Mouse (Mus musculus) small intestine, adult 2 months (tissue): Measurements from ENCODE around the gene Clock.

Source experiments
- CTCF ChIP-seq: fragments of 200-500 bp; IDR thresholded peaks from 2 replicates; pipeline ENCODE4 v1.5.1; 2012; ENCODE audit warnings: low read depth, mild to moderate bottlenecking, control low read depth, inconsistent platforms, low read length, moderate library complexity, mixed read lengths; ENCODE audit not compliant: insufficient replicate concordance, insufficient read length; ENCODE audit errors: extremely low read depth
- POLR2A ChIP-seq: fragments of 200-500 bp; IDR thresholded peaks from 2 replicates; pipeline ENCODE4 v1.6.1; 2012; ENCODE audit warnings: low read depth, mild to moderate bottlenecking, control low read depth, inconsistent platforms, low read length, moderate library complexity

GRCm38 (mm10) chr5:76208066-76208465 is 96.5 kb downstream of the Clock start:
- TF ChIP-seq CTCF (no peak), POLR2A (no peak)
